Mouse (Mus musculus) neural tube, embryonic 10.5 days (tissue): ENCODE data around the gene Klra3.
"Not testable (repeated sequence)": the region's sequence is repeated elsewhere in the genome, so short reads cannot be mapped to it uniquely, and the experiment has no call there.

ENCODE experiments used
- DNase-seq: peaks from one replicate; pipeline ENCODE4 v3.0.0-alpha.2; 2017; ENCODE audit warnings: low spot score; ENCODE audit errors: extremely low spot score

Gene Klra3

GRCm38 (mm10) chr6:130337411-130337810 lies at the start of gene Klra3:
Gene Klra3 (minus strand): TSS chr6:130337574.
- no peak for DNase-seq

- DNase-seq: no peak
These were observed 49.4 kb upstream of the Klra3 start, which contains the start of gene Klra1 for GRCm38 (mm10) chr6:130386750-130387149. Gene Klra1 (minus strand): TSS chr6:130386874.

GRCm38 (mm10) chr6:130385803-130386202 lies 48.4 kb upstream of the Klra3 start:
- no peak for DNase-seq

- DNase-seq: no peak
These were observed 45.0 kb upstream of the Klra3 start for GRCm38 (mm10) chr6:130382375-130382774.

GRCm38 (mm10) chr6:130345381-130345780 lies 8.0 kb upstream of the Klra3 start:
- not testable (repeated sequence) for DNase-seq

GRCm38 (mm10) chr6:130341973-130342372 lies 4.6 kb upstream of the Klra3 start:
- not testable (repeated sequence) for DNase-seq

- DNase-seq: no peak
These were observed 49.3 kb downstream of the Klra3 start for GRCm38 (mm10) chr6:130287984-130288649.

- not testable (repeated sequence) for DNase-seq
These were observed 55.5 kb downstream of the Klra3 start, which contains the start of gene Klra10 for GRCm38 (mm10) chr6:130281828-130282227. Gene Klra10 (minus strand): TSS chr6:130281928.
